Mouse (Mus musculus): Measurements from ENCODE around the gene Gm10295. TPM values are rescaled to one million over a fixed set of nuclear protein-coding genes. Genes with fewer than 3 reads are reported as not detected.

Gm10295 gene
- polyA plus RNA-seq (2012; rRNA removed), result not detected in 2 replicates

- Histone ChIP-seq H3K36me3 (ENCODE audit: control insufficient read depth, insufficient read depth, low read length) (no peaks in the 10 kb centered on the region), H3K27me3 (ENCODE audit: control insufficient read depth, insufficient read depth, low read length) (no peaks in the 10 kb centered on the region; the same call in 1 of the 2 replicates), H3K27ac (ENCODE audit: control insufficient read depth, insufficient read depth, low read length) (no peak within 1 kb of the TSS), H3K4me3 (ENCODE audit: control insufficient read depth, insufficient read depth, low read length) (no peak within 1 kb of the TSS), H3K4me1 (replicated peaks; ENCODE audit: control insufficient read depth, insufficient read depth, low read length) (no peaks in the 10 kb centered on the region)
- DNase-seq, result no peak
- WGBS, result 45% methylated on average over 11 of the region's 11 CpGs
- TF ChIP-seq POLR2A (IDR thresholded peaks at IDR 0.05; ENCODE audit: control insufficient read depth, extremely low read depth, insufficient read depth, low read length, poor library complexity) (no peak), CTCF (IDR thresholded peaks at IDR 0.05; ENCODE audit: borderline replicate concordance, control insufficient read depth, extremely low read depth, insufficient read depth, low read length, poor library complexity) (no peak)
Observed at GRCm38 (mm10) chr7:71351364-71351763, at the start of gene Gm10295. TSS of gene Gm10295 (minus strand) at chr7:71351485.

DNA sequence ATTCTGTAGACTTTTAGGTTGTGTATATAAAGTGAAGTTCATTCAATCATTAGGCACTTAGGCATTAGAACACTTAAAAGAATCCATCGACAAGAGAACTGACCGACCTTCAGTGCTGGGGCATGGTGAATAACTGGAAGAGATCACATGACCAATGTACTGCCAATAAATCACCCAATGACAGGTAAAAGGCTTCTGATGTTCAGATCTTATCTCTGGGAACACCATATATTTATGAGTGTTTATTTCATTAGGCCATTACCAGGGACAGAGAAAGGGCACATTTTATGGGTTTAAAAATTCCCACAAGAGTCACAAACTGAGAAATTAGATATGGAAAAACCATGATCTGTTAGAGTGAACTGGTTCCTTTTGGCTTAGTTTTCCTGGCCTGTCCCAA is 49.7 kb upstream of the Gm10295 start:
- 50% methylated on average over 2 of the region's 2 CpGs for WGBS
- Histone ChIP-seq H3K27ac (ENCODE audit: control insufficient read depth, insufficient read depth, low read length) (no peak overlapping the region), H3K36me3 (ENCODE audit: control insufficient read depth, insufficient read depth, low read length) (no peaks in the 10 kb centered on the region), H3K4me3 (ENCODE audit: control insufficient read depth, insufficient read depth, low read length) (no peak overlapping the region), H3K27me3 (ENCODE audit: control insufficient read depth, insufficient read depth, low read length) (no peaks in the 10 kb centered on the region), H3K4me1 (replicated peaks; ENCODE audit: control insufficient read depth, insufficient read depth, low read length) (no peaks in the 10 kb centered on the region)
- no peak for DNase-seq
- TF ChIP-seq CTCF (IDR thresholded peaks at IDR 0.05; ENCODE audit: borderline replicate concordance, control insufficient read depth, extremely low read depth, insufficient read depth, low read length, poor library complexity) (no peak), POLR2A (IDR thresholded peaks at IDR 0.05; ENCODE audit: control insufficient read depth, extremely low read depth, insufficient read depth, low read length, poor library complexity) (no peak)

DNA sequence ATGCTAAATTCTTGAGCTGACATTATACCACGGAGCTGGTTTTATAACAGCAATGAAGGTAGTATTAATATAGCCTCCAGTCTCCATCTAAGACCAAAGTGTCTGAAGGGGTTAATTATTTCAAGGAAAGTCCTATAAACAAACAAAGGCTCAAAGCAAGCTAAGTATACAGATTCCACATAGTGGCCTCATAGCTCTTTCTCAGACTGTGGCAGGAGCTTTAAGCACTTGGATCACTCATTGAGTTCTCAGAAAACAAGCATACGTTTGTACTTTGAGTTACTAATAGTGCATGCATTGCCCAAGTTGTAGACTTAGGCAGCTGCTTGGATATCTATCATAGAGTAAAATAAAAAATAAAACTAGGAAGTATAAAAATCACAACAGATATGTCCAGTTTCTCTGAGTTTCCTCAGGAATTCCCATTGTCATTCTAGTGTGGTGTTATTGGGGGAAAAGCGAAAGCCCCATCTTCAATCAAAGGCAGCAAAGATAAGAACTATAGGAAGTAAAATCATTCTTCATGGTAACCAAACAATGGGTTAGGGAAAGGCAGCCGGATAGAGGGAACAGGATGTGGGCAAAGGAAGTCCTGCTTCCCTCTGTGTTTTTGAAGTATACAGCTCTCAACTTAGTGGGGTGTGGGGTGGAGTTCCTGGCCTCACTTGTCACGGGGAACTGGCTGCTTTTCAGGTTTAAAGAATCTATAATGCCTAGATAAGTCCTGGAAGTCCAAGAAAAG is 48.8 kb upstream of the Gm10295 start:
- TF ChIP-seq POLR2A (IDR thresholded peaks at IDR 0.05; ENCODE audit: control insufficient read depth, extremely low read depth, insufficient read depth, low read length, poor library complexity) (no peak), CTCF (IDR thresholded peaks at IDR 0.05; ENCODE audit: borderline replicate concordance, control insufficient read depth, extremely low read depth, insufficient read depth, low read length, poor library complexity) (no peak)
- Histone ChIP-seq H3K4me3 (ENCODE audit: control insufficient read depth, insufficient read depth, low read length) (no peak overlapping the region), H3K36me3 (ENCODE audit: control insufficient read depth, insufficient read depth, low read length) (no peaks in the 10 kb centered on the region), H3K27me3 (ENCODE audit: control insufficient read depth, insufficient read depth, low read length) (no peaks in the 10 kb centered on the region), H3K4me1 (replicated peaks; ENCODE audit: control insufficient read depth, insufficient read depth, low read length) (no peaks in the 10 kb centered on the region), H3K27ac (ENCODE audit: control insufficient read depth, insufficient read depth, low read length) (no peak overlapping the region)
- 32% methylated on average over 5 of the region's 5 CpGs for WGBS
- DNase-seq, result no peak

DNA sequence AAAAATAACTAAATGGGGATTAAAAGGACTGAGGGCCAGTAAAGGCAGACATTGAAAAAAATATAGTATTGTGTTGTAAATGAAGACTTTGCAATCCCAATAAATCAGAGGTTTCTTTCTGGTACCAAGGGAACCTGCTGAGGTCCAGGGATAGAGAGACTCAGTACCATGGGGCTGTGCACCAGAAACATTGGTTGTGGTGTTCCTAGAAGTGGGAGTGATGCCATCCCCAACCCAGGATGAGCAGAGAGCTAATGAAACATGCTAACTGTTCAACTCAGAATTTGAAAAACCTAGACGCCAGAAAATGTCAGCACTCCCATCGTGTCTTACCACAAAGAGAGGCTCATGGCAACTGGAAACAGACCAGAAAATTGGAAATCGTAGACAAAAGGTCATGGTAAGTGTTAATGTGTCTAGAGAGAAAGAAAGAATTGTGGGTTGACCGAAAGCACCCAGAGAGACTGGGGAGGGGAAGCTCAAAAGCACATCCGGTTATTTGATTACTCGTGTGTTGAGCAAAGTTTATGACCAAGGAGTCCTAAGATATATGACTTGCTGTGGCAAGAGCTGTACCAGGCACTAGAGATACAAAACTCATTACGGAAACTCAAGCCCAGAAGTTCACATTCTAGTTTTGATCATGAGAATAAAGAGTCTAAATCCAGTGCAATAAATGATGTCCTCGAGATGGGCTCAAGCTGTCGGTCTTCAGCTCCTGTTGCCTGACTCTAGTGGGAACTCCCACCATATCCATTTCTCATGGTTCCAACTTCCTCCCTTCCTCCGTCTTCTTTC is 47.9 kb upstream of the Gm10295 start:
- no peak for TF ChIP-seq CTCF (IDR thresholded peaks at IDR 0.05; ENCODE audit: borderline replicate concordance, control insufficient read depth, extremely low read depth, insufficient read depth, low read length, poor library complexity)
- TF ChIP-seq POLR2A (IDR thresholded peaks at IDR 0.05; ENCODE audit: control insufficient read depth, extremely low read depth, insufficient read depth, low read length, poor library complexity), result no peak
- no peak overlapping the region for H3K4me3 ChIP-seq (ENCODE audit: control insufficient read depth, insufficient read depth, low read length)
- WGBS, result 65% methylated on average over 10 of the region's 10 CpGs
- H3K27me3 ChIP-seq (ENCODE audit: control insufficient read depth, insufficient read depth, low read length), result no peaks in the 10 kb centered on the region
- no peaks in the 10 kb centered on the region for H3K4me1 ChIP-seq (replicated peaks; ENCODE audit: control insufficient read depth, insufficient read depth, low read length)
- H3K36me3 ChIP-seq (ENCODE audit: control insufficient read depth, insufficient read depth, low read length), result no peaks in the 10 kb centered on the region
- DNase-seq, result no peak
- H3K27ac ChIP-seq (ENCODE audit: control insufficient read depth, insufficient read depth, low read length), result no peak overlapping the region

GRCm38 (mm10) chr7:71398389-71398788 is 47.1 kb upstream of the Gm10295 start:
- Histone ChIP-seq H3K27ac (ENCODE audit: control insufficient read depth, insufficient read depth, low read length) (no peak overlapping the region), H3K36me3 (ENCODE audit: control insufficient read depth, insufficient read depth, low read length) (no peaks in the 10 kb centered on the region), H3K27me3 (ENCODE audit: control insufficient read depth, insufficient read depth, low read length) (no peaks in the 10 kb centered on the region), H3K4me1 (replicated peaks; ENCODE audit: control insufficient read depth, insufficient read depth, low read length) (no peaks in the 10 kb centered on the region), H3K4me3 (ENCODE audit: control insufficient read depth, insufficient read depth, low read length) (no peak overlapping the region)
- 90% methylated on average over 1 of the region's 1 CpGs for WGBS
- no peak for DNase-seq
- TF ChIP-seq CTCF (IDR thresholded peaks at IDR 0.05; ENCODE audit: borderline replicate concordance, control insufficient read depth, extremely low read depth, insufficient read depth, low read length, poor library complexity) (no peak), POLR2A (IDR thresholded peaks at IDR 0.05; ENCODE audit: control insufficient read depth, extremely low read depth, insufficient read depth, low read length, poor library complexity) (no peak)

GRCm38 (mm10) chr7:71392795-71393341 is 41.6 kb upstream of the Gm10295 start:
- H3K27ac ChIP-seq (ENCODE audit: control insufficient read depth, insufficient read depth, low read length), result no peak overlapping the region
- no peak overlapping the region for H3K4me3 ChIP-seq (ENCODE audit: control insufficient read depth, insufficient read depth, low read length)
- no peaks in the 10 kb centered on the region for H3K4me1 ChIP-seq (replicated peaks; ENCODE audit: control insufficient read depth, insufficient read depth, low read length)
- no peak for TF ChIP-seq CTCF (IDR thresholded peaks at IDR 0.05; ENCODE audit: borderline replicate concordance, control insufficient read depth, extremely low read depth, insufficient read depth, low read length, poor library complexity)
- TF ChIP-seq POLR2A (IDR thresholded peaks at IDR 0.05; ENCODE audit: control insufficient read depth, extremely low read depth, insufficient read depth, low read length, poor library complexity), result no peak
- DNase-seq, result no peak
- H3K27me3 ChIP-seq (ENCODE audit: control insufficient read depth, insufficient read depth, low read length), result no peaks in the 10 kb centered on the region
- 88% methylated on average over 4 of the region's 4 CpGs for WGBS
- H3K36me3 ChIP-seq (ENCODE audit: control insufficient read depth, insufficient read depth, low read length), result no peaks in the 10 kb centered on the region
